Mouse (Mus musculus): ENCODE data around the gene Chst15.

Chst15 gene

DNA sequence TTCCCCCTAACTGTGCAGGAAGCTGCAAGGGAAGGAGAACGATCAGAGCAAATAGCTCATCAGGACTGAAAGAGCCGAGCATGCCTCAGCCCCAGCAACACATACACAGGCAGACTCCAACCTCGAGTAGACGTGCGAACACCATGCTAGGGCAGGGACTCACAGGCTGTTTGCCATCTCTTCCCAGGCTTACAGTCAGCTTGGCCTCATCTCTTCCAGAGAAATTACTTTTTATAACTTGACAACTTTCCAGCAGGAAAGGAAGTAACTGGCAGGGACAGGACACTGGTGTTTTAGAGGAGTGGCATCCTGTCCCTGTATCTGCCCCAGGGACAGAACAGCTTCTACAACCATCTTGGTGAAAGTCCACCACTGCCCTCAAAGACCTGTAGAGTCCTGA is 73.8 kb downstream of the Chst15 start:
- peaks cover 9% of the 10 kb centered on the region; the same call in 1 of the 2 replicates for H3K27me3 ChIP-seq (ENCODE audit: insufficient read depth, low read length)
- 0 out of 2 replicates have a peak overlapping the region, but pooled peaks have one; percentile 7 for H3K4me3 ChIP-seq (replicated peaks; ENCODE audit: low read length)
- H3K36me3 ChIP-seq (ENCODE audit: insufficient read depth, low read length), result no peaks in the 10 kb centered on the region
- TF ChIP-seq NANOG (IDR thresholded peaks at IDR 0.05; ENCODE audit: borderline replicate concordance, low read length) (no peak), CTCF (conservative IDR thresholded peaks at IDR 0.05; ENCODE audit: low read length) (no peak), POU5F1 (IDR thresholded peaks at IDR 0.05; ENCODE audit: borderline replicate concordance, low read length) (no peak)
- no peaks in the 10 kb centered on the region for H3K9me3 ChIP-seq (ENCODE audit: low read length)
- H3K4me1 ChIP-seq (replicated peaks; ENCODE audit: low read depth, low read length), result peaks cover 45% of the 10 kb centered on the region

DNA sequence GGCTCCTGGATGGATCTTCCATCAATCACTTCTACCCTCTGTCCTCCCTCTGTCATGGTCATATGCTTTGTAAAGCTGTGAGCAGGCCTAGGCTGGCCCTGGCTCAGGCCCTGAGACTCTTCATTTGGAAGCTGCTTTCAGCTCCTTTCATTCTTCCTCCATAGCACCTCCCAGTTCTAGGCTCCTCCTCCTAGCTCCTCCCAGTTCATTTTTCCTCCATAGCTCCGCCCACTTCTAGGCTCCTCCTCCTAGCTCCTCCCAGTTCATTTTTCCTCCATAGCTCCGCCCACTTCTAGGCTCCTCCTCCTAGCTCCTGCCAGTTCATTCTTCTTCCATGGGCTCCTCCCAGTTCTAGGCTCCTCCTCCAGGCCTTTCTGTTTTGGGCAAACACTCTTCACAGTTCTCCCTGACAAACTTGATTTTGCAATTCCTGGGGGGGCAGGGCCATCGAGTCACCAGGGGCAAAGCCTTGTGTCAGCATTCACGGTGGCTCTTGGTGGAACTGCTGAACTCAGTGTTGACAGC is 74.3 kb downstream of the Chst15 start:
- TF ChIP-seq NANOG (IDR thresholded peaks at IDR 0.05; ENCODE audit: borderline replicate concordance, low read length) (no peak), POU5F1 (IDR thresholded peaks at IDR 0.05; ENCODE audit: borderline replicate concordance, low read length) (no peak), CTCF (conservative IDR thresholded peaks at IDR 0.05; ENCODE audit: low read length) (no peak)
- H3K9me3 ChIP-seq (ENCODE audit: low read length), result no peaks in the 10 kb centered on the region
- H3K4me1 ChIP-seq (replicated peaks; ENCODE audit: low read depth, low read length), result peaks cover 39% of the 10 kb centered on the region
- 0 out of 2 replicates have a peak overlapping the region, but pooled peaks have one; percentile 7 for H3K4me3 ChIP-seq (replicated peaks; ENCODE audit: low read length)
- H3K36me3 ChIP-seq (ENCODE audit: insufficient read depth, low read length), result no peaks in the 10 kb centered on the region
- H3K27me3 ChIP-seq (ENCODE audit: insufficient read depth, low read length), result peaks cover 11% of the 10 kb centered on the region; the same call in 1 of the 2 replicates

- H3K27me3 ChIP-seq (ENCODE audit: insufficient read depth, low read length), result peaks cover 9% of the 10 kb centered on the region; the same call in 1 of the 2 replicates
- no peaks in the 10 kb centered on the region for H3K9me3 ChIP-seq (ENCODE audit: low read length)
- H3K4me3 ChIP-seq (replicated peaks; ENCODE audit: low read length), result no peak overlapping the region
- H3K4me1 ChIP-seq (replicated peaks; ENCODE audit: low read depth, low read length), result peaks cover 25% of the 10 kb centered on the region
- TF ChIP-seq NANOG (IDR thresholded peaks at IDR 0.05; ENCODE audit: borderline replicate concordance, low read length) (no peak), POU5F1 (IDR thresholded peaks at IDR 0.05; ENCODE audit: borderline replicate concordance, low read length) (no peak), CTCF (conservative IDR thresholded peaks at IDR 0.05; ENCODE audit: low read length) (no peak)
- H3K36me3 ChIP-seq (ENCODE audit: insufficient read depth, low read length), result no peaks in the 10 kb centered on the region
Measured at GRCm38 (mm10) chr7:132238921-132239320, 78.1 kb downstream of the Chst15 start.

- peaks cover 12% of the 10 kb centered on the region for H3K4me1 ChIP-seq (replicated peaks; ENCODE audit: low read depth, low read length)
- no peak overlapping the region for H3K4me3 ChIP-seq (replicated peaks; ENCODE audit: low read length)
- H3K27me3 ChIP-seq (ENCODE audit: insufficient read depth, low read length), result peaks cover 11% of the 10 kb centered on the region; the same call in 1 of the 2 replicates
- H3K36me3 ChIP-seq (ENCODE audit: insufficient read depth, low read length), result no peaks in the 10 kb centered on the region
- H3K9me3 ChIP-seq (ENCODE audit: low read length), result no peaks in the 10 kb centered on the region
- TF ChIP-seq CTCF (conservative IDR thresholded peaks at IDR 0.05; ENCODE audit: low read length), result no peak
- TF ChIP-seq NANOG (IDR thresholded peaks at IDR 0.05; ENCODE audit: borderline replicate concordance, low read length), result no peak
- no peak for TF ChIP-seq POU5F1 (IDR thresholded peaks at IDR 0.05; ENCODE audit: borderline replicate concordance, low read length)
Measured at GRCm38 (mm10) chr7:132237191-132237590, 79.8 kb downstream of the Chst15 start.

GRCm38 (mm10) chr7:132236789-132237188 is 80.2 kb downstream of the Chst15 start:
- no peaks in the 10 kb centered on the region for H3K36me3 ChIP-seq (ENCODE audit: insufficient read depth, low read length)
- H3K9me3 ChIP-seq (ENCODE audit: low read length), result no peaks in the 10 kb centered on the region
- no peak overlapping the region for H3K4me3 ChIP-seq (replicated peaks; ENCODE audit: low read length)
- no peak for TF ChIP-seq POU5F1 (IDR thresholded peaks at IDR 0.05; ENCODE audit: borderline replicate concordance, low read length)
- TF ChIP-seq CTCF (conservative IDR thresholded peaks at IDR 0.05; ENCODE audit: low read length), result no peak
- no peak for TF ChIP-seq NANOG (IDR thresholded peaks at IDR 0.05; ENCODE audit: borderline replicate concordance, low read length)
- H3K4me1 ChIP-seq (replicated peaks; ENCODE audit: low read depth, low read length), result peaks cover 9% of the 10 kb centered on the region
- H3K27me3 ChIP-seq (ENCODE audit: insufficient read depth, low read length), result peaks cover 11% of the 10 kb centered on the region; the same call in 1 of the 2 replicates

- peaks cover 16% of the 10 kb centered on the region; the same call in 1 of the 2 replicates for H3K27me3 ChIP-seq (ENCODE audit: insufficient read depth, low read length)
- peaks cover 9% of the 10 kb centered on the region for H3K4me1 ChIP-seq (replicated peaks; ENCODE audit: low read depth, low read length)
- TF ChIP-seq CTCF (conservative IDR thresholded peaks at IDR 0.05; ENCODE audit: low read length), result no peak
- no peak for TF ChIP-seq NANOG (IDR thresholded peaks at IDR 0.05; ENCODE audit: borderline replicate concordance, low read length)
- TF ChIP-seq POU5F1 (IDR thresholded peaks at IDR 0.05; ENCODE audit: borderline replicate concordance, low read length), result no peak
- no peaks in the 10 kb centered on the region for H3K9me3 ChIP-seq (ENCODE audit: low read length)
- no peaks in the 10 kb centered on the region for H3K36me3 ChIP-seq (ENCODE audit: insufficient read depth, low read length)
- no peak overlapping the region for H3K4me3 ChIP-seq (replicated peaks; ENCODE audit: low read length)
Measured at GRCm38 (mm10) chr7:132234250-132234649, 82.8 kb downstream of the Chst15 start.

DNA sequence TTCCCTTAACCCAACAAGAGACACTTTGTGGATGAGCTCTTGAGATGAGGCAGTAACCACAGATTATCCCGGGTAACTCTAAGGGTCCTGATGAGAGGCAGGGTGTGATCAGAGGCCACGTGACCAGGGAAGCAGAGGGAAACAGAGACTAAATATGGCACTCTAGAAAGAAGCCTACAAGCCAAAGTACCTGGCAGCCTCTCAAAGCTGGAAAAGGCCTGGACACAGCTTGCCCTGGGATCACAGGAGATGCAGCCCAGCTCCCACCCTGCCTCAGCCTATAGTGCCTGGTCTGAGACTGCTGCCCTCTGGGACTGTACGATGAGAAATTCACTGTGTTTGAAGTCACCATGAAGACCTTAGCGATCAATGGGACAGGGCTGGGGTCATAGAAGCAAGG is 83.3 kb downstream of the Chst15 start:
- TF ChIP-seq POU5F1 (IDR thresholded peaks at IDR 0.05; ENCODE audit: borderline replicate concordance, low read length) (no peak), CTCF (conservative IDR thresholded peaks at IDR 0.05; ENCODE audit: low read length) (no peak), NANOG (IDR thresholded peaks at IDR 0.05; ENCODE audit: borderline replicate concordance, low read length) (no peak)
- no peak overlapping the region for H3K4me3 ChIP-seq (replicated peaks; ENCODE audit: low read length)
- no peaks in the 10 kb centered on the region for H3K9me3 ChIP-seq (ENCODE audit: low read length)
- peaks cover 16% of the 10 kb centered on the region; the same call in 1 of the 2 replicates for H3K27me3 ChIP-seq (ENCODE audit: insufficient read depth, low read length)
- no peaks in the 10 kb centered on the region for H3K36me3 ChIP-seq (ENCODE audit: insufficient read depth, low read length)
- H3K4me1 ChIP-seq (replicated peaks; ENCODE audit: low read depth, low read length), result peaks cover 9% of the 10 kb centered on the region

DNA sequence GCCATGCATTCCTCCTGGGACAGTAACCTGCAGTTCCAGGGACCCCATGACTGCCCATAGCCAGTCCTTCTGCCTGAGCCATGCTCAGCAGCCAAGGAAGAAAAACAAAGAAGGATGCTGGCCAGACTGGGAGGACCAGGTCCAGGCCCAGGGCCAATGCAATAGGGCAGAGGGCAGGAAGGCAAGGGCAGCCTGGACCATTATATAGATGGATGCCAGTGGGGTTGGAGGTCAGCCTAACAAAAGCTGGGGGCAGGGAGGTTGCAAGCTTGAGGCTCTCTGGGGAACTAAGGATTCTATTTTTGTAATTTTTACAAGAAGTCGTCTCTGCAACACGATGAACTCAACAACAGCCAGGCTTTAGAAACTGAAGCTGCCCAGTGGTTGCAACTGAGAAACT is 84.1 kb downstream of the Chst15 start:
- TF ChIP-seq CTCF (conservative IDR thresholded peaks at IDR 0.05; ENCODE audit: low read length) (no peak), POU5F1 (IDR thresholded peaks at IDR 0.05; ENCODE audit: borderline replicate concordance, low read length) (no peak), NANOG (IDR thresholded peaks at IDR 0.05; ENCODE audit: borderline replicate concordance, low read length) (no peak)
- H3K27me3 ChIP-seq (ENCODE audit: insufficient read depth, low read length), result peaks cover 16% of the 10 kb centered on the region; the same call in 1 of the 2 replicates
- no peaks in the 10 kb centered on the region for H3K9me3 ChIP-seq (ENCODE audit: low read length)
- H3K4me3 ChIP-seq (replicated peaks; ENCODE audit: low read length), result no peak overlapping the region
- H3K4me1 ChIP-seq (replicated peaks; ENCODE audit: low read depth, low read length), result peaks cover 9% of the 10 kb centered on the region
- H3K36me3 ChIP-seq (ENCODE audit: insufficient read depth, low read length), result no peaks in the 10 kb centered on the region

Data from E14TG2a.4 (cell line).